Comparison of ENCODE assay signal across 8 mouse cellular contexts in genomic region chr3:51673408-51674086, GRCm38 (mm10). TPM values are rescaled to one million over a fixed set of nuclear protein-coding genes. Genes with fewer than 3 reads are reported as not detected.
DNase-seq lines count a peak whose midpoint lies in the region; ATAC-seq and TF ChIP-seq lines count a peak whose summit lies in the region.

No protein-coding gene starts in this region.

- H3K27ac ChIP-seq in heart, embryonic 15.5 days = no peak overlapping the region
- H3K27ac ChIP-seq in lung, postnatal 0 days (ENCODE audit: low read length) = no peak overlapping the region
- H3K27ac ChIP-seq in stomach, postnatal 0 days (replicated peaks) = peak overlapping the region; percentile 30; the same call in 1 of the 2 replicates

- DNase-seq in cerebellum, adult 18-20 months = peak; percentile 60 to 62
- DNase-seq in cerebellum, adult 11-12 months = no peak
- peak; percentile 84 for DNase-seq in ZHBTc4 (ENCODE audit: low read depth, low spot score)
- peak; percentile 68 for DNase-seq in embryo, embryonic 11 days
- peak; percentile 85 for DNase-seq in kidney, postnatal 10 days
- DNase-seq in lung, postnatal 0 days (ENCODE audit: low spot score) = peak; percentile 73
- DNase-seq in stomach, postnatal 0 days (ENCODE audit: low spot score) = peak; percentile 77

- H3K4me2 ChIP-seq in heart, embryonic 15.5 days = no peak overlapping the region
- H3K4me2 ChIP-seq in lung, postnatal 0 days (replicated peaks; ENCODE audit: low read depth, low read length) = no peak overlapping the region
- no peak overlapping the region for H3K4me2 ChIP-seq in stomach, postnatal 0 days (replicated peaks; ENCODE audit: low read depth)

- peak; percentile 36; the same call in 1 of the 2 replicates for ATAC-seq in heart, embryonic 15.5 days (replicated peaks; ENCODE audit: insufficient number of reproducible peaks, insufficient read depth, low FRiP score, low read depth)
- peak; percentile 56 for ATAC-seq in lung, postnatal 0 days
- ATAC-seq in stomach, postnatal 0 days (ENCODE audit: low FRiP score, low TSS enrichment) = peak; percentile 74

- no peaks in the 10 kb centered on the region for H3K9me3 ChIP-seq in heart, embryonic 15.5 days (replicated peaks)
- H3K9me3 ChIP-seq in lung, postnatal 0 days (ENCODE audit: low read length) = no peaks in the 10 kb centered on the region
- H3K9me3 ChIP-seq in stomach, postnatal 0 days (ENCODE audit: control insufficient read depth, low read length) = no peaks in the 10 kb centered on the region

- H3K36me3 ChIP-seq in heart, embryonic 15.5 days = no peaks in the 10 kb centered on the region
- no peaks in the 10 kb centered on the region for H3K36me3 ChIP-seq in lung, postnatal 0 days (ENCODE audit: insufficient read depth, low read length)
- no peaks in the 10 kb centered on the region for H3K36me3 ChIP-seq in stomach, postnatal 0 days (ENCODE audit: control insufficient read depth, insufficient read depth, low read length)

- peak; percentile 76 for TF ChIP-seq CTCF in lung, postnatal 0 days (IDR thresholded peaks at IDR 0.05)
- TF ChIP-seq CTCF in stomach, postnatal 0 days (IDR thresholded peaks at IDR 0.05; ENCODE audit: low read depth) = peak; percentile 74

- no peaks in the 10 kb centered on the region for H3K4me1 ChIP-seq in heart, embryonic 15.5 days (replicated peaks)
- no peaks in the 10 kb centered on the region for H3K4me1 ChIP-seq in lung, postnatal 0 days (ENCODE audit: insufficient read depth, low read depth, low read length)
- H3K4me1 ChIP-seq in stomach, postnatal 0 days (replicated peaks; ENCODE audit: control insufficient read depth, insufficient read depth) = no peaks in the 10 kb centered on the region

- H3K9ac ChIP-seq in heart, embryonic 15.5 days = no peak overlapping the region
- H3K9ac ChIP-seq in lung, postnatal 0 days (replicated peaks; ENCODE audit: low read depth) = no peak overlapping the region
- H3K9ac ChIP-seq in stomach, postnatal 0 days (ENCODE audit: low read length) = no peak overlapping the region

- 66% methylated on average over 21 of the region's 21 CpGs for WGBS in heart, embryonic 15.5 days
- 62% methylated on average over 21 of the region's 21 CpGs for WGBS in lung, postnatal 0 days
- WGBS in stomach, postnatal 0 days = 59% methylated on average over 21 of the region's 21 CpGs

- H3K27me3 ChIP-seq in heart, embryonic 15.5 days = no peaks in the 10 kb centered on the region
- H3K27me3 ChIP-seq in lung, postnatal 0 days (replicated peaks; ENCODE audit: insufficient read depth, low read length) = no peaks in the 10 kb centered on the region
- no peaks in the 10 kb centered on the region for H3K27me3 ChIP-seq in stomach, postnatal 0 days (ENCODE audit: control insufficient read depth, insufficient read depth, low read length)

- TF ChIP-seq EP300 in lung, postnatal 0 days (IDR thresholded peaks at IDR 0.05) = no peak
- no peak for TF ChIP-seq EP300 in stomach, postnatal 0 days (optimal IDR thresholded peaks at IDR 0.05)

- no peak overlapping the region for H3K4me3 ChIP-seq in heart, embryonic 15.5 days
- H3K4me3 ChIP-seq in lung, postnatal 0 days (ENCODE audit: low read depth, low read length) = no peak overlapping the region
- H3K4me3 ChIP-seq in stomach, postnatal 0 days (ENCODE audit: low read depth, low read length) = no peak overlapping the region

RNA-seq across cellular contexts. Expression of gene Mgst2, which starts 13.4 kb away (rescaled TPM):
- polyA plus RNA-seq in heart, embryonic 15.5 days (2015; fragmentation: Nextera tagmentation; extraction: Ambion mirVana) = 7.2 and 7.5 TPM in 2 replicates
- 6.7 and 8.6 TPM in 2 replicates for polyA plus RNA-seq in lung, postnatal 0 days (2015; fragmentation: Nextera tagmentation; extraction: Ambion mirVana)
- 264 and 268 TPM in 2 replicates for polyA plus RNA-seq in stomach, postnatal 0 days (2015; fragmentation: Nextera tagmentation; extraction: Ambion mirVana)

Comparison
In these comparisons a context has a peak if more than half of its experiments do, and no peak if none do; other contexts are left out.
1. RNA of gene Mgst2, which starts 13.4 kb away (polyA plus RNA-seq): 264 to 268 TPM in stomach, postnatal 0 days; 6.7 to 8.6 TPM in lung, postnatal 0 days and 7.2 to 7.5 TPM in heart, embryonic 15.5 days; every median in the first group is over 10 times any median in the second.
2. Peak in every context shown above with its lines, with median percentiles within 50 percentile points of each other: ATAC-seq.